ENCODE assay signal across 8 mouse cellular contexts in the genomic region with DNA sequence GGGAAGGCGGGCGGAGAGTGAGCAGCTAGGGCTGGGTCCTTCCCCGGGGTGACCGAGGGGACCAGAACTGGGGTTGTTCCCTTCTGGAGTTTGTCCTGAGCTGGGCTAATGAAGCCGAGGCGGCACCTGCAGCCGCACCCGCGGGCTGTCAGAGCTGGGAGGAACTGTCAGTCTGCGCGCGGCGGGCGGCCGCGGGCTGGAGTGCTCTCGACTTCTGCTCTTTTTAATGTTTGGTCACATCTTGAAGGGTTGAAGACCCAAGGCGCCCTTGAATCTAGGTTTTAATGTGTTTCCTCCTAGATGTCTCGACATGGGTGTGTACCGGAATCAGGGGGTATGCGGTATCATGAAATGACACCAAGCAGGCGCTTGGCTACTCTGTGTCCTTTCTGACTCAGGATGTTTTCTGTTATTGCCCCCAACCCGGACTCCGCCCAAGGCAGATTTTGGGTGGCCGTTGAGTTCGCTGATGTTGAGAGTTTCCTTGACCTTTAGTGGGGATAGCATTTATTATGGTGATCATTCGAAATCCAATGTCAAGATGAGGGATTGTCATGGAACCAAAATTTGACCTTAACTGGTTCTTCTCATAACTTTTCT. TPM values are rescaled to one million over a fixed set of nuclear protein-coding genes. Genes with fewer than 3 reads are reported as not detected.
DNase-seq lines count a peak whose midpoint lies in the region; ATAC-seq and TF ChIP-seq lines count a peak whose summit lies in the region.

No protein-coding gene starts in this region.

- 0 out of 2 replicates have a peak, but pooled peaks cover 7% of the 10 kb centered on the region for H3K4me1 ChIP-seq in intestine, embryonic 14.5 days (replicated peaks; ENCODE audit: control insufficient read depth, insufficient read depth, low read length)
- peaks cover 9% of the 10 kb centered on the region; the same call in 1 of the 2 replicates for H3K4me1 ChIP-seq in limb, embryonic 14.5 days (ENCODE audit: control insufficient read depth, insufficient read depth, low read length)
- H3K4me1 ChIP-seq in midbrain, embryonic 13.5 days (replicated peaks), result peaks cover 28% of the 10 kb centered on the region

- TF ChIP-seq POLR2A in brain, embryonic 14.5 days (IDR thresholded peaks at IDR 0.05; ENCODE audit: borderline replicate concordance, extremely low read depth, insufficient read depth, insufficient read length, poor library complexity, severe bottlenecking), result no peak
- TF ChIP-seq POLR2A in limb, embryonic 14.5 days (IDR thresholded peaks at IDR 0.05; ENCODE audit: borderline replicate concordance, extremely low read depth, insufficient read depth, insufficient read length), result no peak

- peak; percentile 32 to 55 for DNase-seq in right cerebral cortex, adult 2 months (ENCODE audit: low spot score in 2 of 2)
- no peak for DNase-seq in right cerebral cortex, adult 18-20 months
- DNase-seq in brain, embryonic 14.5 days (ENCODE audit: low read depth), result peak; percentile 52
- peak; percentile 16 to 29 for DNase-seq in frontal cortex, postnatal 25 days (ENCODE audit: low spot score in 2 of 2)
- DNase-seq in intestine, embryonic 14.5 days (ENCODE audit: low spot score), result no peak
- no peak for DNase-seq in limb, embryonic 14.5 days (ENCODE audit: low spot score)
- peak; percentile 27 for DNase-seq in urinary bladder, postnatal 25 days (ENCODE audit: low spot score)

- 2% methylated on average over 27 of the region's 27 CpGs for WGBS in intestine, embryonic 14.5 days
- 3% methylated on average over 27 of the region's 27 CpGs for WGBS in limb, embryonic 14.5 days
- WGBS in midbrain, embryonic 13.5 days, result 3% methylated on average over 27 of the region's 27 CpGs

- no peak for ATAC-seq in intestine, embryonic 14.5 days (replicated peaks; ENCODE audit: low FRiP score, low TSS enrichment, low read depth)
- no peak for ATAC-seq in limb, embryonic 14.5 days (ENCODE audit: low FRiP score, low read depth)
- 0 out of 2 replicates have a peak, but pooled peaks have one; percentile 1 for ATAC-seq in midbrain, embryonic 13.5 days

- peak overlapping the region; percentile 95; the same call in 1 of the 2 replicates for H3K27ac ChIP-seq in intestine, embryonic 14.5 days (ENCODE audit: low read depth)
- peak overlapping the region; percentile 92 for H3K27ac ChIP-seq in limb, embryonic 14.5 days (replicated peaks; ENCODE audit: low read depth, low read length)
- peak overlapping the region; percentile 100 for H3K27ac ChIP-seq in midbrain, embryonic 13.5 days

- no peak for TF ChIP-seq CTCF in brain, embryonic 14.5 days (IDR thresholded peaks at IDR 0.05; ENCODE audit: borderline replicate concordance, extremely low read depth, insufficient read depth, insufficient read length)

- H3K27me3 ChIP-seq in intestine, embryonic 14.5 days (replicated peaks; ENCODE audit: control insufficient read depth, insufficient read depth, low read length), result peaks cover 10% of the 10 kb centered on the region; the same call in 1 of the 2 replicates
- H3K27me3 ChIP-seq in limb, embryonic 14.5 days (ENCODE audit: control insufficient read depth, insufficient read depth, low read length), result 0 out of 2 replicates have a peak, but pooled peaks cover 3% of the 10 kb centered on the region
- H3K27me3 ChIP-seq in midbrain, embryonic 13.5 days, result peaks cover 6% of the 10 kb centered on the region; the same call in 1 of the 2 replicates

- H3K4me2 ChIP-seq in intestine, embryonic 14.5 days (ENCODE audit: low read length), result peak overlapping the region; percentile 89
- peak overlapping the region; percentile 94 for H3K4me2 ChIP-seq in limb, embryonic 14.5 days (replicated peaks; ENCODE audit: low read depth, low read length, severe bottlenecking)
- peak overlapping the region; percentile 80 for H3K4me2 ChIP-seq in midbrain, embryonic 13.5 days (replicated peaks)

- peak overlapping the region; percentile 83 for H3K4me3 ChIP-seq in intestine, embryonic 14.5 days (ENCODE audit: low read depth, low read length)
- peak overlapping the region; percentile 88 for H3K4me3 ChIP-seq in limb, embryonic 14.5 days (replicated peaks; ENCODE audit: low read length)
- H3K4me3 ChIP-seq in midbrain, embryonic 13.5 days (replicated peaks), result peak overlapping the region; percentile 97

- no peaks in the 10 kb centered on the region; the same call in 1 of the 2 replicates for H3K36me3 ChIP-seq in intestine, embryonic 14.5 days (ENCODE audit: control insufficient read depth, insufficient read depth, low read length)
- H3K36me3 ChIP-seq in limb, embryonic 14.5 days (ENCODE audit: control insufficient read depth, insufficient read depth, low read length), result peaks cover 3% of the 10 kb centered on the region; the same call in 1 of the 2 replicates
- no peaks in the 10 kb centered on the region for H3K36me3 ChIP-seq in midbrain, embryonic 13.5 days

- peak overlapping the region; percentile 84 for H3K9ac ChIP-seq in intestine, embryonic 14.5 days (ENCODE audit: low read length)
- peak overlapping the region; percentile 81 for H3K9ac ChIP-seq in limb, embryonic 14.5 days (ENCODE audit: low read depth, low read length, severe bottlenecking)
- H3K9ac ChIP-seq in midbrain, embryonic 13.5 days (replicated peaks), result peak overlapping the region; percentile 99

- no peaks in the 10 kb centered on the region for H3K9me3 ChIP-seq in intestine, embryonic 14.5 days (ENCODE audit: control insufficient read depth, low read length)
- H3K9me3 ChIP-seq in limb, embryonic 14.5 days (ENCODE audit: control insufficient read depth, low read length), result no peaks in the 10 kb centered on the region
- no peaks in the 10 kb centered on the region for H3K9me3 ChIP-seq in midbrain, embryonic 13.5 days

RNA-seq across cellular contexts. Expression of a gene that starts 2.3 kb away (rescaled TPM):
- polyA plus RNA-seq in brain, embryonic 14.5 days (2012; rRNA removed), result 22.5 and 36.3 TPM in 2 replicates
- 2.4 and 2.6 TPM in 2 replicates for polyA plus RNA-seq in intestine, embryonic 14.5 days (2014; fragmentation: Nextera tagmentation; extraction: Ambion mirVana)
- 5.7 and 7.5 TPM in 2 replicates for polyA plus RNA-seq in limb, embryonic 14.5 days (2012; rRNA removed)
- polyA plus RNA-seq in limb, embryonic 14.5 days (2014; fragmentation: Nextera tagmentation; extraction: Ambion mirVana), result 4.5 TPM in 2 replicates
- polyA plus RNA-seq in midbrain, embryonic 13.5 days (2015; fragmentation: Nextera tagmentation; extraction: Ambion mirVana), result 10.9 and 12.1 TPM in 2 replicates

Comparison
In these comparisons a context has a peak if more than half of its experiments do, and no peak if none do; other contexts are left out.
1. DNase-seq: peak in right cerebral cortex, adult 2 months (2 of 2), brain, embryonic 14.5 days (single experiment), frontal cortex, postnatal 25 days (2 of 2) and urinary bladder, postnatal 25 days (single experiment); none in right cerebral cortex, adult 18-20 months (single experiment), intestine, embryonic 14.5 days (single experiment) and limb, embryonic 14.5 days (single experiment).
2. Peak in every context shown above with its lines, with median percentiles within 50 percentile points of each other: H3K27ac ChIP-seq, H3K4me2 ChIP-seq, H3K4me3 ChIP-seq and H3K9ac ChIP-seq.